Mouse (Mus musculus) thymus, postnatal 25 days (tissue): ENCODE results near the gene Pgs1.
A peak's percentile ranks its signal among the peaks of the same experiment; 100 is the strongest.

Experiments used
- DNase-seq: peaks from one replicate; pipeline ENCODE4 v3.0.0; 2022

Pgs1 gene

GRCm38 (mm10) chr11:117963091-117963793, 22.9 kb upstream of the Pgs1 start:
- peak; percentile 99 for DNase-seq

- DNase-seq, result no peak
Measured at GRCm38 (mm10) chr11:117963872-117964271, 22.2 kb upstream of the Pgs1 start.

DNA sequence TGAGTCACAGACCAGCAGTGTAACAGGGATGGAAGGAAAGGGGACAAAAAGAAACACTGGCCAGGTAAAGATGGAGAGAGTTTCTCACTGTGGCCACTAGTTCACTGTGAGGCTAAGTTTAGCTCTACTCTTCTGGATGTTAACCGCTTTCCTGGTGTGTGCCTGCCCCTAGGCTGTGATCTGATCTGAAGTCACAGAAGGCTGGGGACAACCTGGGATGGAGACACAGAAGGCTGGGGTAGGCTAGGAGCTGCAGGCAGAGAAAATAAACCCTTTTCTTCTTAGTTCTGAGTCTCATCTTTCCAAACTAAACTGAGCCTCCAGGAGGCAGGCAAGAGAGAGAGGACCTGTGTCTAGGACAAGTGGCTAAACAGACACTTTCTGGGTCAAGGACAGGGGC, 21.8 kb upstream of the Pgs1 start:
- no peak for DNase-seq

- DNase-seq, result no peak
Measured at GRCm38 (mm10) chr11:117965052-117965451, 21.0 kb upstream of the Pgs1 start.

DNA sequence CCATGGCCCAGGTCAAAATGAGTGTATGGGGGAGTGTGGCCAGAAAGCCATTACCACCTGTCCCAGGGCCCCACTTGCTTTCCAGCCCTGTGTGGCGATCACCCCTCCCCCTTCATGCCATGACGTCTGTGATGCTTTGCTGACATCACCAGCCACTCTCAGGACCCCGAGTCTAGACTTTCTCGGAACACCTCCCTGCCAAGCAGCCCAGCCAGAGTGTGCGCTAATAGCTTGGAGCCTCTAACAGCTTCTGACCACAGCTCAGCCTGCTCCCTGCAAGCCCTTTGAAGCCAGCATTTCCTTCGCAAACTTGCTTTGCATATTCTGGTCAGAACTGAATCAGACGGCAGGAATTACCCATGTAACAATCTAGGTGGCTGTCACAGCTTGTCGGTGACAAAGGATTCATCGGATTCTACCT, 20.5 kb upstream of the Pgs1 start:
- DNase-seq, result no peak

DNA sequence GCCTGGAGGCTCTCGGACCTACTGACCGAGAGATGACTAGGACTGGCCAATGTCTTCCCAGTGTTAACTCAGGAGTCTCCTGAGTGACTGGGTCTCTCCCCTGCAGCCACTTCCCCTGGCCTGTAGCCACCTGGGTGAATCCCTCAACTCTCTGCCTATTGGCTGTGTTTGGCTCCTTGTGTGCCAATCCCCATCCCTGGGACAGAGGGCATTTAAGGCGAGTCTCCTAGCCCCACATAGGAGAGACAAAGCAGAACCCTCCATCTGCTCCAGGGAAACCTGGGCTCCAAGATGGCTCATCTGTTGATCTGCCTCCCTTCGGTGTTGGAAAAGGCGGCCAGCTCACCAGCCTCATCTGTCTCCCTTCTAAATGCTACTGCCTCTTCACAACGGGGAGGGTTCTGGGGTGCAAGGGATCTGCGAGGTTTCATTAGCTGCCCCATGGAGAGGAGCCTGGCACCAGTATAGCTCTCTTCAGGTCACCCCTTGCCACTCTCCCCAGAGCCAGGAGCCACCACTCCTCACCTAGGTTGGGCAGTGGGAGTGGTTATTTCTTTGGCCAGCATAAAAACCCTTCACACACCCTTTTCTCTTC, 19.5 kb upstream of the Pgs1 start:
- DNase-seq, result no peak

GRCm38 (mm10) chr11:117967249-117968015, 18.7 kb upstream of the Pgs1 start:
- no peak for DNase-seq

DNA sequence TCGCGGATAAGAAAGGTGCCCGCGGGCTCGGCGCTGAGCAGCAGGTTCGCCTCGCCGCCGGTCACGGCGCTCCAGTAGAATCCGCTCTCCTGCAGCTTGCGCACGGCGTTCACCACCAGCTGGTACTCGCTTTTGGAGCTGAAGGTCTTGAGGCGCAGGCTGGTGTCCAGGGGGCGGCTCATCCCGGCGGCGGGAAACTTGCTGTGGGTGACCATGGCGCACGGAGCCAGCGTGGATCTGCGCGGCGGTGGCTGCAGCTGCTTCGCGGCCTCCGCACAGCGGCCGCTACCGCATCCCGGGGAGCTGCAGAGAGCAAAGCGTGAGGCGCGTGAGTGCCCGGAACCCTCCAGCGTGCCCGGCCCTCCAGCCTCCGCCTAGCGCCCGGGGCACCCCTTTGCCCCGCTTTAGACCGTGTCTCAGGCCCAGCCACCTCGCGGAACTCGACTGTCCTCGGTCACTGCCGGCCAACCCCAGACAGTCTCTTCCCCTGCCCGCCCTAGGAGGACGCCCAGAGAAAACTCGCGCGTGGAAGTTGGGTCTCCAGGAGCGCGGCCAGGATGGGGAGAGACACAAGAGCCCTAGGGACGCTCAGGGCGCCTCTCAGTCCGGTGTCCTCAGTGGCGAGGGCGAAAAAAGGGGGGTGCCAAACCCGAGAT, 17.9 kb upstream of the Pgs1 start:
- DNase-seq, result peak; percentile 60

GRCm38 (mm10) chr11:117968716-117969099, 17.4 kb upstream of the Pgs1 start:
- no peak for DNase-seq

DNA sequence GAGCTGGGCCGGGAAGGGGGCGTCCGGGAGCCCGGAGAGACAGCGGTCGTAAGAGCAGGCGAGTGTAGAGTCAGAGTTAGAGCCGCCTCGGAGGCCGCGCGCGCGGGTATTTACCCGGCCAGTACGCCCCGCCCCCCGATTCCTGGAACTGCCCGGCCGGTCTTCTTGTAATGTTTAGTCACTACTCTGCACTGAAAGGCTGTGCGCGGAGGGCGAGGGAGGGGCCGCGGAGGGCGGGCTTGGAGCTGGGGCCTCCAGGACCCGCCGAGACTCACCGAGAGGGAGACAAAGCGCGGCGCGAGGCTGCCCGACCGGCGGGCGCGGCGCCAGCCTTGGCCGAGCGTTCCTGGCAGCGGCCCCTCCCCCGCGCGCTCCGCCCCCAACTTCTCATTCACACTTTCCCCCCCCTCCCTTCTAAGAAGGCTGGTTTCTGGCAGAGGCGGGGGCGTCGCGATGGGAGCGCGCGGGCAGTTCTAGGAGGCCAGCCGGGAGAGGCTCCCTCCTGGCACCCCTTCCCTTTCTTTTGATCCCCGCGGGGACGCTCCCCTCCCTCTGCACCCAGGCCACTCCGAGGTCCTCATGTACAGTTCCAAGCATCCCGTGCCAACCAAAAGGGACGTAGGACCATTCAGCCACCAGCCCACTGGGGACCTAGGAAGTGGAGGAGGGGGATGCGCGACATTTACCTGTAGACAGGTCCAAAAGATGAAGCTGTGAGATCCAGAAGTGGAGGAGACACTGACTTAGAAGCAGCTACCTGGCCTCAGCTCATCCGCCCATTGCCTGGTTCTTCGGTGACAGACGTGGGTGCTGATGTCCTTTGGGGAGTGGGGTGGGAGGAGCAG, 16.8 kb upstream of the Pgs1 start:
- DNase-seq, result peak; percentile 83

- peak; percentile 96 for DNase-seq
Measured at GRCm38 (mm10) chr11:117969945-117970872, 15.9 kb upstream of the Pgs1 start, which contains the start of gene Socs3. Gene Socs3 (minus strand): TSS chr11:117970047.

GRCm38 (mm10) chr11:117971100-117971499, 15.0 kb upstream of the Pgs1 start:
- DNase-seq, result no peak

DNA sequence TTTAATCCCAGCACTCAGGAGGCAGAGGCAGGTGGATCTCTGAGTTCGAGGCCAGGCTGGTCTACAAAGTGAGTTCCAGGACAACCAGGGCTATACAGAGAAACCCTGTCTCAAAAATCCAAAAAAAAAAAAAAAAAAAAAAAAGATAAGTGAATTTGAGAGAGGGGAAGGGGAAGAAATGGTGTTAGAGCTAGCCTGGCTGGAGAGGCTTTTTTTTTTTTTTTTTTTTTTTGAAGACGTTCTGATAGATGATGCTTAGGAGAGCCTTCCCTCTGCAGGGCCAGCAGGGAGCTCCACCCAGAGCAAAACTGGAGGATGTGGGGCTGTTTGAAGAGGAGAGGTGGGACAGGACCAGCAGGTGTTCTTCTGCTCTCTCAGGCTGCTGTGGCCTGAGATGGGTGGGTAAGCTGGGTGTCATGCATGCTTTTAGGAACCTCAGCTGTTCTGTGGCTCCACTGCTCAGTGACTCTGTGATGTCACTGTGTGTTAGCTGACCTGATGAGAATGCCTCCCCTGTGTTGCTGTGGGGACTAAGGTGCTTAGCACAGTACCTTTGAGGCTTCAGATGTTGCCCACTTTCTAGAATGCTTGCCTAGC, 14.3 kb upstream of the Pgs1 start:
- DNase-seq, result peak; percentile 56

- no peak for DNase-seq
Measured at GRCm38 (mm10) chr11:117972656-117973558, 13.2 kb upstream of the Pgs1 start.

DNA sequence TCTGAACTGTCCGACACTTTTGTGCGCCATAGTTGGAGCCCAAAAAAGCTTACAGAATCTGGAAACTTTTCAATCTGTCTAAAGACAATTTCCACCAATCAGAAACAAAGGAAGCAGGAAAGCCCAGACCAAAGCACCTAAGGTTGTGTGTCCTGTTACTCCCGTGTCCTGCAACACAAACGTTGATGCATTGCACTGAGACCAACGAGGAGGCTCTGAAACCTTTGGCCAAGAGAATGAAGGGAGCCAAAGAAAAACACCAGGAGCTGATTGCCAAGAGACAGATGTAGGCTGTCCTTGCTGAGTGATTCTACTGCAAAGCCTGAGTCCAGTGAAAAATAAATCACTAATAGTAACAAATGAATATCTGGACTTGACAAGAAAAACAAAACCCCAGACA, 12.5 kb upstream of the Pgs1 start:
- DNase-seq, result no peak

- DNase-seq, result no peak
Measured at GRCm38 (mm10) chr11:117974327-117975125, 11.6 kb upstream of the Pgs1 start.

- DNase-seq, result no peak
Measured at GRCm38 (mm10) chr11:117975211-117975967, 10.7 kb upstream of the Pgs1 start.

- no peak for DNase-seq
Measured at GRCm38 (mm10) chr11:117976081-117976582, 10.0 kb upstream of the Pgs1 start.
